Mouse (Mus musculus) neural tube, embryonic 15.5 days (tissue): ENCODE data around the gene Dnajc17. TPM values are rescaled to one million over a fixed set of nuclear protein-coding genes. Genes with fewer than 3 reads are reported as not detected.

Source experiments
- ATAC-seq: fragments of 200-750 bp; cut with Nextera tagmentation; 2 replicates; pipeline ENCODE4 v1.8.0; 2017; ENCODE audit warnings: mild to moderate bottlenecking, moderate TSS enrichment, moderate library complexity; ENCODE audit not compliant: low FRiP score
- H3K27ac ChIP-seq: fragments of 300-500 bp; sonication (generic); replicated peaks from 2 replicates; pipeline ENCODE4 v1.5.1; 2015; ENCODE audit warnings: mild to moderate bottlenecking, inconsistent platforms
- H3K27me3 ChIP-seq: fragments of 300-500 bp; sonication (generic); replicated peaks from 2 replicates; pipeline ENCODE4 v1.6.1; 2015; ENCODE audit warnings: inconsistent platforms
- H3K36me3 ChIP-seq: fragments of 300-500 bp; sonication (generic); 2 replicates; pipeline ENCODE4 v1.6.1; 2015; ENCODE audit warnings: inconsistent platforms
- H3K4me1 ChIP-seq: fragments of 300-500 bp; sonication (generic); 2 replicates; pipeline ENCODE4 v1.6.1; 2015; ENCODE audit warnings: inconsistent platforms
- H3K4me2 ChIP-seq: fragments of 300-500 bp; sonication (generic); 2 replicates; pipeline ENCODE4 v1.6.1; 2015; ENCODE audit warnings: inconsistent platforms, mild to moderate bottlenecking, moderate library complexity
- H3K4me3 ChIP-seq: fragments of 300-500 bp; sonication (generic); replicated peaks from 2 replicates; pipeline ENCODE4 v1.5.1; 2015; ENCODE audit warnings: mild to moderate bottlenecking, inconsistent platforms
- H3K9ac ChIP-seq: fragments of 300-500 bp; sonication (generic); replicated peaks from 2 replicates; pipeline ENCODE4 v1.6.1; 2015; ENCODE audit warnings: mild to moderate bottlenecking, inconsistent platforms
- H3K9me3 ChIP-seq: fragments of 300-500 bp; sonication (generic); replicated peaks from 2 replicates; pipeline ENCODE4 v1.6.1; 2016; ENCODE audit warnings: inconsistent platforms
- WGBS: fragments of 180-500 bp; shearing (Covaris S2); methylation state at CpG from one replicate; pipeline ENCODE4 v1.1.7; 2015; ENCODE audit warnings: mixed read lengths; 5-methylcytosine and 5-hydroxymethylcytosine counted together
- polyA plus RNA-seq: library from polyadenylated mRNA; unstranded; fragments of >200 nt; fragmentation: Nextera tagmentation; extraction: Ambion mirVana; gene quantifications from 2 replicates; pipeline ENCODE4 v1.2.1, GENCODE M21; 2015

Gene Dnajc17
- polyA plus RNA-seq, 1 experiment from 2014 or later: 23.9 TPM

DNA sequence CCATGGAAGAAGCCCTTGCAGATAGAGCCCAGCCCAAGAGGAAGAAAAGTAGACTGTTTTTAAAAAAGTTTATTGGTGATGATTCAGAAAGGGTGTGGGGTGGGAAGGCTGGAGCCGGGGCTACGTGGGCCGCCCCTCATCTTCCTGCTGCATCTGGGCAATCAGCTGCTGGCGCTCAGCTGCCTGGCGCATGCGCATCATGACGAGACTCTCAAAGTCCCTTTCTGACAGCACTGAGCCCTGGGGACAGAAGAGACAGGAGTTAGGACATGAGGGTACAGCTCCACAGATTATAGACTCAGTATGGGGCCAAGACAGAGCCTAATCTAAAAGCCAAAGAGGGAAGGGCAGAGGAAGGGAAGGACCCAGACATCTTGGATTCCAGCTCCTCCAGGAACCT, 36.1 kb downstream of the Dnajc17 start:
- WGBS: 66% methylated on average over 7 of the region's 7 CpGs
- H3K4me3 ChIP-seq: no peak overlapping the region
- peaks cover 38% of the 10 kb centered on the region for H3K4me1 ChIP-seq
- peak overlapping the region; percentile 18; the same call in 1 of the 2 replicates for H3K27ac ChIP-seq
- H3K4me2 ChIP-seq: peak overlapping the region; percentile 30; the same call in 1 of the 2 replicates
- no peaks in the 10 kb centered on the region for H3K9me3 ChIP-seq
- no peak for ATAC-seq
- H3K9ac ChIP-seq: peak overlapping the region; percentile 28; the same call in 1 of the 2 replicates
- H3K36me3 ChIP-seq: peaks cover 5% of the 10 kb centered on the region
- H3K27me3 ChIP-seq: peaks cover 11% of the 10 kb centered on the region; the same call in 1 of the 2 replicates

DNA sequence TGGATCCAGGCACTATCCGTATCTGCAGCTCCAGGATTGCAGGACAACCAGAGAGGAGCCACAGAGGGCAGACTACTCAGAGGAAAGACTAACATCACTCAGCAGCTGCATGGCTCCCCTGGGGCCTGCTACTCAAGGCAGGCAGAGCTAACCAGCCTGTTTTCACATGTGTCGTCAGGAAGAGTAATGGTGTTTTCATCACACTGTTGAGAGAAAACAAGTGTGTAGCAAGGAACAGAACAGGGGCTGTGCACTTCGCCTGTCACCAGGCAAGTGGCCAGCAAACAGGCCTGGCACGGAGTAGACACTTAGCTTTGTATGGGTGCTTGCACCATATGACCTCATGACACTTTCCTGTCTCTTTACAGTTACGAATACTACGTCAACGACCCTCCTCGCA, 37.0 kb downstream of the Dnajc17 start:
- H3K4me1 ChIP-seq: peaks cover 45% of the 10 kb centered on the region
- no peak for ATAC-seq
- 64% methylated on average over 8 of the region's 8 CpGs for WGBS
- no peak overlapping the region for H3K4me3 ChIP-seq
- peaks cover 14% of the 10 kb centered on the region; the same call in 1 of the 2 replicates for H3K27me3 ChIP-seq
- no peak overlapping the region for H3K27ac ChIP-seq
- no peaks in the 10 kb centered on the region for H3K9me3 ChIP-seq
- no peak overlapping the region for H3K9ac ChIP-seq
- no peaks in the 10 kb centered on the region for H3K36me3 ChIP-seq
- no peak overlapping the region for H3K4me2 ChIP-seq

DNA sequence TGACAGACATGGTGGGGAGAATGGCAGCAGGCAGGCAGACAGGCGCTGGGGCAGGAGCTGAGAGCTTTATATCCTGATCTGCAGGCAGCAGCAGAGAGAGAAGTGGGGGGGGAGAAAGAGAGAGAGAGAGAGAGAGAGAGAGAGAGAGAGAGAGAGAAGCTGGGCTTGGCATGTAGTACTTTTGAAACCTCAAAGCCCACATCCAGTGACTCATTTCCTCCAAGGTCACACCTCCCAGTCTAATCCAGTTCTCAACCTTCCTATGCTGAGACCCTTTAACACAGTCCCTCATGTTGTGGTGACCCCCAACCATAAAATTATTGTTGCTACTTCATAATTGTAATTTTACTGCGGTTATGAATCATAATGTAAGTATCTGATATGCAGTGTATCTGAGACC, 38.3 kb downstream of the Dnajc17 start:
- no peak overlapping the region for H3K9ac ChIP-seq
- no peaks in the 10 kb centered on the region for H3K9me3 ChIP-seq
- H3K4me2 ChIP-seq: no peak overlapping the region
- ATAC-seq: no peak
- H3K27ac ChIP-seq: no peak overlapping the region
- H3K4me1 ChIP-seq: peaks cover 47% of the 10 kb centered on the region
- no peak overlapping the region for H3K4me3 ChIP-seq
- 89% methylated on average over 2 of the region's 2 CpGs for WGBS
- peaks cover 24% of the 10 kb centered on the region for H3K27me3 ChIP-seq
- H3K36me3 ChIP-seq: no peaks in the 10 kb centered on the region

DNA sequence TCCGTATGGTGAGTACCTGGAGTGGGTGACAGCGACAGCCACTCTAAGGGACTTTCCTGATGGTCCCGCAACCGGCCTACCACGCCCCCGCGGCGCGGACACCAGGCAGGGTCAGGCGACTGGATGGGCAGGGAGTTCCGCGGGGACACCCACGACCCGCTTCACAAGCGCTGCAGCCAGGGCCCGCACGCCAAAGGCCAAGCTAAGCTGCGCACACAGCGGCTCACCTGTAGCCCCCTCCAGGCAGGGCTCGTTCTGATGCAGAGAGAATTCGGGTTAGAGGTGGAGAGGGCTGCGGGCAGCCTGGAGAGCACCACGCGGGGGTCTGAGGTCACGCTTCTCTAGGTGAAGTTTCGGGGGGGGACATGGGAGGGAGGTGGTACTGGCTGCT, 40.7 kb downstream of the Dnajc17 start:
- Histone ChIP-seq H3K9ac (peak overlapping the region; percentile 50), H3K4me2 (peak overlapping the region; percentile 100), H3K27ac (no peak overlapping the region), H3K4me1 (peaks cover 26% of the 10 kb centered on the region), H3K4me3 (peak overlapping the region; percentile 50), H3K36me3 (no peaks in the 10 kb centered on the region), H3K27me3 (peaks cover 36% of the 10 kb centered on the region), H3K9me3 (no peaks in the 10 kb centered on the region)
- 1% methylated on average over 26 of the region's 26 CpGs for WGBS
- peak; percentile 35 for ATAC-seq

DNA sequence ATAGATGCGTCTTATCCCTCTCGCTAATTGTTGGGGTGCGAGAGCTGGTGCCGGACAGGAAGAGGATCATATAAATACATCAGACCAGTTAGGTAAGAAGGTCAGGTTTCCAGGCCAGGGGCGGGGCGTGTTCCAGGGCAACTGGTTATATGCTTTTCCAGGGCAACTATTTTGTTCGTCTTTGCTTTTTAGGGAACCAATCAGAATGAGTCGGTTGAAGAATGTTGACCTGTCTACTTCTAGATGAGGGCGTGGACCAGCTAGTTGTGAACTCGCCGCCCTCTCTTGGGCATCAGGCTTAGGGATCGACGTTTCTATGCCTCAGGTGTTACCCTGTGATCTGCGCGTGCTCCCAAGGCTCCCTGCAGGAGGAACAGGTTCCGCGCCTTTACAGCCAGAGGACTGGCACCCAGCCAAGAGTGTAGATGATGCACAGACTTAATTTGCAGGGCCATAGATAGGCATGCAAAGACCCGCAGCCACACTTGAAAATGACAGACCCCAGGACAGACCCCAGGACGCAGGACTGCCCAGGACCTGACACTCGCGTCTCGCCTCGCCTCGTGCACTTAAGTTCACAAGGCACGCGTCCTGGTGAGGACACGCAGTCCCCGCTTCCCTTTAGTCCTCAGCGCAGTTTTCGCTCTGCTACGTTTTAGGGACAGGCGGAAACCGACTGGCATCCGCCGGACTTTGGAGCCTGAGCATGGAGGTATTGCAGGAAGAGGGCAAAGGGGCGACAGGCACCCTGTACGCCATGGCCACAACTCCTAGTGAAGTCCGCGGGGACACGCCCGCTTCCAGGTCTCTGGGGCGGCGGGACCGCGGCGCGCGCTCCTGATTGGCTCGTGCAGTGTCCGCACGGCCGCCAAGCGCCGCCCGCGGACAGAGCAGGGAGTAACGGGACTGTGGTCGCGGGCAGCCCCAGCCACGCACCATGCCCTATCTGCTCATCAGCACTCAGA, 41.4 kb downstream of the Dnajc17 start, which contains the start of gene Gchfr:
Gchfr (plus strand) TSS at position 873 of the 965 bp plus-strand sequence.
- peak within 1 kb of the TSS; percentile 50 for H3K4me3 ChIP-seq
- ATAC-seq: peak; percentile 72
- H3K4me1 ChIP-seq: peaks cover 19% of the 10 kb centered on the region
- H3K9me3 ChIP-seq: no peaks in the 10 kb centered on the region
- peak within 1 kb of the TSS; percentile 50 for H3K9ac ChIP-seq
- no peaks in the 10 kb centered on the region for H3K36me3 ChIP-seq
- no peak within 1 kb of the TSS for H3K27ac ChIP-seq
- under 1% methylated on average over 60 of the region's 60 CpGs for WGBS
- H3K27me3 ChIP-seq: peaks cover 36% of the 10 kb centered on the region
- peak within 1 kb of the TSS; percentile 100 for H3K4me2 ChIP-seq

DNA sequence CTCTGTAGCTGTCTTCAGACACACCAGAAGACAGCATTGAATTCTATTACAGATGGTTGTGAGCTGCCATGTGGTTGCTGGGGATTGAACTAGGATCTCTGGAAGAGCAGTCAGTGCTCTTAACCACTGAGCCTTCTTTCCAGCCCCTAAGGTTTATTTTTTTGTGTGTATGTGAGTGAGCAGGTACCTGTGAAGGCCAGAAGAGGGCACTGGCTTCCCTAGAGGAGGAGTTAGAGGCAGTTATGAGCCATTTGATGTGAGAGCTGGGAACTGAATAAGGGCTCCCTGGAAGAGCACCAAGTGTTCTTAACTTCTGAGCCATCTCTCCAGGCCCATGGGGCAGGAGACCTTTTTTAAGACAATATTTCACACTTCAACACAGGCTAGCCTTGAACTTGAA, 43.2 kb downstream of the Dnajc17 start:
- H3K4me2 ChIP-seq: no peak overlapping the region
- peaks cover 36% of the 10 kb centered on the region for H3K27me3 ChIP-seq
- ATAC-seq: no peak
- no peak overlapping the region for H3K4me3 ChIP-seq
- no peaks in the 10 kb centered on the region for H3K36me3 ChIP-seq
- peaks cover 16% of the 10 kb centered on the region for H3K4me1 ChIP-seq
- H3K9ac ChIP-seq: no peak overlapping the region
- no peak overlapping the region for H3K27ac ChIP-seq
- no peaks in the 10 kb centered on the region for H3K9me3 ChIP-seq

DNA sequence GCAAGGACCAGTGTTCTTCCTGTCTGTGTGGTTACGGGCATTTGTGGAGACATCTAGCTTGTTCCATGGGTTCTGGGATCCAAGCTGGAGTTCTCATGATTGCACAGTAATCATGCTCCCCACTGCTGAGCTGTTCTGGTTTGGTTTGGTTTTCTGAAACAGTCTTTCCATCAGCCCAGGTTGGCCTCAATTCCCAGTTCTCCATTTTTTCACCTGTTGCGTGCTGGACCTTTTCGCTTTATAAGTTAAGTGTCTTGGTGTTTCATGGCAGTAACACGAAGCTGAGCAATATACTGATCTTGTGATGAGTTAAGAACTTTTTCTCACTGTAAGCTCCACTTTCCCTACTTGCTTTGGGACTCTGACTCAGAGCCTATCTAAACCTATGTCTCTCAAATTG, 44.6 kb downstream of the Dnajc17 start:
- H3K9me3 ChIP-seq: no peaks in the 10 kb centered on the region
- peaks cover 32% of the 10 kb centered on the region for H3K27me3 ChIP-seq
- no peak overlapping the region for H3K4me3 ChIP-seq
- 92% methylated on average over 4 of the region's 4 CpGs for WGBS
- peaks cover 16% of the 10 kb centered on the region for H3K4me1 ChIP-seq
- no peaks in the 10 kb centered on the region for H3K36me3 ChIP-seq
- no peak overlapping the region for H3K9ac ChIP-seq
- ATAC-seq: no peak
- H3K4me2 ChIP-seq: no peak overlapping the region
- no peak overlapping the region for H3K27ac ChIP-seq

DNA sequence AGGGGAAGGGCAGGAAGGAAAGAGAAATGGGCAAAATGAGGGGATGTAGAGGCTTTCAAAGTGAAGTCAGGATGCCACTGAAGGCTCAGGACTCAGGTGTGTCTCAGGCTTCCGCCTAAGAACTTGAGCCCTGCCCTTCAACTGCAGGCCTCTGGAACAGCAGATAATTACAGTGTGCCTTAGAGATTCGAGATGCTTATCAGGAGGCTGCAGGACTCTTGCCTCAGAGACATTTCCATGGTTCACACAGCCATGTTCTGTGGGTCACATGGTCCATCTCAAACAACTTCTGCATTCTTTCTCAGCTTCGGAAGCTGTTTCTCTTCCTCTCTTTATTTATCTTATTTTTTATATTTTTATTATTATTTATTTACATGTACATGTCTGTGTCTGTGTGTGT, 45.5 kb downstream of the Dnajc17 start:
- H3K9ac ChIP-seq: no peak overlapping the region
- H3K4me2 ChIP-seq: no peak overlapping the region
- WGBS: 73% methylated on average over 3 of the region's 3 CpGs
- H3K27ac ChIP-seq: no peak overlapping the region
- no peak for ATAC-seq
- H3K27me3 ChIP-seq: peaks cover 31% of the 10 kb centered on the region
- H3K9me3 ChIP-seq: no peaks in the 10 kb centered on the region
- H3K4me1 ChIP-seq: peaks cover 15% of the 10 kb centered on the region
- H3K36me3 ChIP-seq: no peaks in the 10 kb centered on the region
- H3K4me3 ChIP-seq: no peak overlapping the region

DNA sequence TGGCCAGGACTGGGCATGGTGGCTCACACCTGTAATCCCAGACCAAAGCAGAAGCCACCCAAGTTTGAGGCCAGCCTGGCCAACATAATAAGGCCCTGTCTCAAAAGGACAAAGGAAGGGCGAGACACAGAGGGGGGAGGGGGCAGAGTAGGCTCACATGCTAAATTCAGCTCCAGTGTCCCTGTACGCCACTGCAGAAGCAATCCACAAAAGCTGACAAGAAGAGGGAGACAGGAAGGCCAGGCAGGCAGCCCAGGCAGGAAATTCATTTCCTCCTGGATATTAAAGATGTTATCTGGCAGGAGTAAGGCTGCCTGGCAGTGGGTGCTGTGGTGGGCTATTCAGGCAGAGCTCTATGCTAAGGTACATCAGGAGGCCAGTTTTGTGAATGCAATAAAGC, 47.3 kb downstream of the Dnajc17 start:
- Histone ChIP-seq H3K9ac (no peak overlapping the region), H3K9me3 (no peaks in the 10 kb centered on the region), H3K36me3 (no peaks in the 10 kb centered on the region), H3K27me3 (peaks cover 21% of the 10 kb centered on the region), H3K4me1 (peaks cover 8% of the 10 kb centered on the region), H3K4me3 (no peak overlapping the region), H3K27ac (no peak overlapping the region), H3K4me2 (no peak overlapping the region)
- no peak for ATAC-seq
- WGBS: 33% methylated on average over 2 of the region's 2 CpGs

DNA sequence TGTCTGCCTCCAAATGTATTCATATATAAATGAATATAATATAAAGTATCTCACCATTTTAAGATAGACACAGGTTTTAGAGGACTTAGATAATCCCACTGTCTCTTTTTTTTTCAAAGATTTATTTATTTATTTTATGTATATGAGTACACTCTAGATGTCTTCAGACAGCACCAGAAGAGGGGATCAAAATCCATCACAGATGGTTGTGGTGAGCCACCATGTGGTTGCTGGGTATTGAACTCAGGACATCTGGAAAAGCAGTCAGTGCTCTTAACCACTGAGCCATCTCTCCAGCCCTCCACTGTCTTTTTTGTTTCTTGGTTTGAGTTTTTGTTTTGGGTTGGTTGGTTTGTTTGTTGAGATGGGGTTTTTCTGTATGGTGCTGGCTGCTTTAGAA, 50.8 kb downstream of the Dnajc17 start:
- H3K9me3 ChIP-seq: no peaks in the 10 kb centered on the region
- peaks cover 14% of the 10 kb centered on the region for H3K36me3 ChIP-seq
- no peak overlapping the region for H3K4me3 ChIP-seq
- H3K4me1 ChIP-seq: peaks cover 25% of the 10 kb centered on the region
- no peak for ATAC-seq
- no peak overlapping the region for H3K9ac ChIP-seq
- no peak overlapping the region for H3K27ac ChIP-seq
- no peaks in the 10 kb centered on the region for H3K27me3 ChIP-seq
- peak overlapping the region; percentile 90 for H3K4me2 ChIP-seq

DNA sequence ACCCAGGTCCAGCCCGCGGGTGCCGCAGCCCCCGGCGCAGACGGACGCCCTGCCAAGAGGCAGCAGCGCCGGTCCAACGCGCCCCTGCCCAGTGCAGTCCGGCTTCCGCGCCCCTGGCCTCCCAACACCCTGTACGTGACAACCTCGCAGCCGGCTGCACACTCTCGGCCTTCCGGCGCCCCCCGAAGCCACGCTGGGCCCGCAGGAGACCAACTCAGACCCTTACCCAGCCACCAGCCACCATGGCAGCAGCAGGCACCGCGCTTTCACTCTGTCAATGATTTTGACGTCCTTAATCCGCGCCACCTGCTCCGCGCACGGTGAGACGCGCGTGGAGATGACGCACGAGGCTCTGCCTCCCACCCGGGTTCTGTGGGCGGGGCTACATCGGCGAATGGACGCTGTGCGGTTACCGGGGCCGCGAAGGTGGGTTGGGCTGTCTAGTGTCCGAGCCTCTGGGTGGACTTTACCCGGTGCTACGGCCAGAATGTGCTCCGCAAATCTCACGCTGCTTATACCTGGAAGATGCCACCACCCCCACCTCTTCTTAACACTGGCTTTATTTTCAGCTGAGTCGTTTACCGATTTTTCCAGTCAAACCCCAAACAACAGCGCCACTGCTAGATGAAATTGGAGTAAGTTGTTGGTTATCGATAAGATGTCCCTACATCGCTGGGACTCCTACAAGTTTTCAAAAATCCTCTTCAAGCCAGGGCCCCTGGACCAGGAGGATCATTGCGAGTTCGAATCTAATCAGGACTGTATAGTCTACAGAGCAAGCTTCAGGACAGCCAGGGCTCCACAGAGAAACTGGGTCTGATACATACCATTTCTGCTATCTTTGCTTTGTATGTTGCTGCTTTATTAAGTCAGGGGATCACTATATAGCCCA, 51.7 kb downstream of the Dnajc17 start, which contains the start of gene Rmdn3:
Rmdn3 (minus strand) TSS at position 354 of the 892 bp plus-strand sequence.
- Histone ChIP-seq H3K27ac (peak within 1 kb of the TSS; percentile 72), H3K4me1 (peaks cover 25% of the 10 kb centered on the region), H3K27me3 (no peaks in the 10 kb centered on the region), H3K4me2 (peak within 1 kb of the TSS; percentile 90), H3K9ac (peak within 1 kb of the TSS; percentile 74), H3K36me3 (peaks cover 23% of the 10 kb centered on the region), H3K9me3 (no peaks in the 10 kb centered on the region), H3K4me3 (peak within 1 kb of the TSS; percentile 79)
- WGBS: under 1% methylated on average over 57 of the region's 57 CpGs
- peak; percentile 93 for ATAC-seq
